Mouse (Mus musculus) small intestine, adult 2 months (tissue): ENCODE results near the gene Kcnj8. TPM values are rescaled to one million over a fixed set of nuclear protein-coding genes. Genes with fewer than 3 reads are reported as not detected.

ENCODE experiments used
- H3K27ac ChIP-seq: fragments of 200-500 bp; 2 replicates; pipeline ENCODE4 v1.5.1; 2012; ENCODE audit warnings: low read depth, low read length, control low read depth, inconsistent platforms; ENCODE audit not compliant: insufficient read depth
- H3K27me3 ChIP-seq: fragments of 200-500 bp; 2 replicates; pipeline ENCODE4 v1.6.1; 2012; ENCODE audit warnings: mild to moderate bottlenecking, moderate library complexity, low read length, inconsistent platforms; ENCODE audit not compliant: control insufficient read depth, insufficient read depth
- H3K36me3 ChIP-seq: fragments of 200-500 bp; 2 replicates; pipeline ENCODE4 v1.6.1; 2012; ENCODE audit warnings: mild to moderate bottlenecking, low read length, control low read depth, inconsistent platforms; ENCODE audit not compliant: control insufficient read depth, insufficient read depth
- H3K4me1 ChIP-seq: fragments of 200-500 bp; 2 replicates; pipeline ENCODE4 v1.6.1; 2012; ENCODE audit warnings: low read length, inconsistent platforms, mixed read lengths; ENCODE audit not compliant: control insufficient read depth, insufficient read depth, insufficient read length
- H3K4me3 ChIP-seq: fragments of 200-500 bp; 2 replicates; pipeline ENCODE4 v1.5.1; 2012; ENCODE audit warnings: low read depth, mild to moderate bottlenecking, control low read depth, inconsistent platforms, low read length, moderate library complexity
- CTCF ChIP-seq: fragments of 200-500 bp; IDR thresholded peaks from 2 replicates; pipeline ENCODE4 v1.5.1; 2012; ENCODE audit warnings: low read depth, mild to moderate bottlenecking, control low read depth, inconsistent platforms, low read length, moderate library complexity, mixed read lengths; ENCODE audit not compliant: insufficient replicate concordance, insufficient read length; ENCODE audit errors: extremely low read depth
- POLR2A ChIP-seq: fragments of 200-500 bp; IDR thresholded peaks from 2 replicates; pipeline ENCODE4 v1.6.1; 2012; ENCODE audit warnings: low read depth, mild to moderate bottlenecking, control low read depth, inconsistent platforms, low read length, moderate library complexity
- WGBS: fragments of 180-500 bp; shearing (Covaris S2); methylation state at CpG from one replicate; pipeline ENCODE4 v1.1.7; 2018; 5-methylcytosine and 5-hydroxymethylcytosine counted together
- polyA plus RNA-seq: library from polyadenylated mRNA; depleted of rRNA; stranded (reverse); fragments of >200 nt; gene quantifications from 2 replicates; pipeline ENCODE4 v1.2.3, GENCODE M21; 2012

Kcnj8 gene
- polyA plus RNA-seq, 1 experiment = 5.5 TPM

- Histone ChIP-seq H3K27ac (no peak overlapping the region), H3K27me3 (no peaks in the 10 kb centered on the region), H3K36me3 (no peaks in the 10 kb centered on the region), H3K4me1 (no peaks in the 10 kb centered on the region), H3K4me3 (no peak overlapping the region)
- no peak for TF ChIP-seq POLR2A
- no peak for TF ChIP-seq CTCF
- WGBS = 49% methylated on average over 4 of the region's 4 CpGs
These were observed 7.4 kb upstream of the Kcnj8 start for GRCm38 (mm10) chr6:142578831-142579230.

- H3K36me3 ChIP-seq = no peaks in the 10 kb centered on the region
- H3K27me3 ChIP-seq = no peaks in the 10 kb centered on the region
- 79% methylated on average over 6 of the region's 6 CpGs for WGBS
- TF ChIP-seq CTCF = no peak
- TF ChIP-seq POLR2A = no peak
- no peaks in the 10 kb centered on the region; the same call in 1 of the 2 replicates for H3K4me1 ChIP-seq
- H3K4me3 ChIP-seq = no peak overlapping the region
- H3K27ac ChIP-seq = no peak overlapping the region
These were observed 6.4 kb upstream of the Kcnj8 start for GRCm38 (mm10) chr6:142577801-142578200.

GRCm38 (mm10) chr6:142572876-142573275 lies 1.5 kb upstream of the Kcnj8 start:
- H3K27ac ChIP-seq = peak overlapping the region; percentile 17; the same call in 1 of the 2 replicates
- TF ChIP-seq CTCF = no peak
- TF ChIP-seq POLR2A = no peak
- 24% methylated on average over 6 of the region's 6 CpGs for WGBS
- H3K4me1 ChIP-seq = no peaks in the 10 kb centered on the region; the same call in none of the 2 replicates
- no peaks in the 10 kb centered on the region for H3K36me3 ChIP-seq
- no peak overlapping the region for H3K4me3 ChIP-seq
- peaks cover 10% of the 10 kb centered on the region for H3K27me3 ChIP-seq

- peak overlapping the region; percentile 57 for H3K4me3 ChIP-seq
- H3K27ac ChIP-seq = peak overlapping the region; percentile 31; the same call in 1 of the 2 replicates
- TF ChIP-seq POLR2A (no peak), CTCF (no peak)
- H3K4me1 ChIP-seq = no peaks in the 10 kb centered on the region; the same call in none of the 2 replicates
- no peaks in the 10 kb centered on the region for H3K36me3 ChIP-seq
- H3K27me3 ChIP-seq = peaks cover 10% of the 10 kb centered on the region
- WGBS = 4% methylated on average over 21 of the region's 21 CpGs
These were observed 381 bp upstream of the Kcnj8 start for GRCm38 (mm10) chr6:142571629-142572360.

- 17% methylated on average over 30 of the region's 30 CpGs for WGBS
- H3K36me3 ChIP-seq = no peaks in the 10 kb centered on the region
- H3K27ac ChIP-seq = no peak overlapping the region
- no peak for TF ChIP-seq CTCF
- peaks cover 10% of the 10 kb centered on the region for H3K27me3 ChIP-seq
- peak overlapping the region; percentile 48 for H3K4me3 ChIP-seq
- H3K4me1 ChIP-seq = no peaks in the 10 kb centered on the region; the same call in none of the 2 replicates
These were observed 1.2 kb downstream of the Kcnj8 start for GRCm38 (mm10) chr6:142570046-142570770.

GRCm38 (mm10) chr6:142568713-142569357 lies 2.6 kb downstream of the Kcnj8 start:
- Histone ChIP-seq H3K4me1 (no peaks in the 10 kb centered on the region; the same call in none of the 2 replicates), H3K36me3 (no peaks in the 10 kb centered on the region), H3K27me3 (peaks cover 10% of the 10 kb centered on the region), H3K4me3 (no peak overlapping the region), H3K27ac (no peak overlapping the region)
- 62% methylated on average over 7 of the region's 7 CpGs for WGBS
- TF ChIP-seq CTCF (no peak), POLR2A (no peak)

GRCm38 (mm10) chr6:142567452-142567851 lies 4.0 kb downstream of the Kcnj8 start:
- TF ChIP-seq CTCF (no peak), POLR2A (no peak)
- no peaks in the 10 kb centered on the region for H3K36me3 ChIP-seq
- no peak overlapping the region for H3K4me3 ChIP-seq
- no peak overlapping the region for H3K27ac ChIP-seq
- peaks cover 10% of the 10 kb centered on the region for H3K27me3 ChIP-seq
- WGBS = 11% methylated on average over 5 of the region's 5 CpGs
- H3K4me1 ChIP-seq = no peaks in the 10 kb centered on the region; the same call in 1 of the 2 replicates
